Mouse (Mus musculus): ENCODE measurements at regions not wholly inside any gene's neighbourhood (a gene's known extent, or its start where the extent isn't known, plus 50 kb on each side); places are given as distances from the start of the nearest gene placed in this dataset.

DNA sequence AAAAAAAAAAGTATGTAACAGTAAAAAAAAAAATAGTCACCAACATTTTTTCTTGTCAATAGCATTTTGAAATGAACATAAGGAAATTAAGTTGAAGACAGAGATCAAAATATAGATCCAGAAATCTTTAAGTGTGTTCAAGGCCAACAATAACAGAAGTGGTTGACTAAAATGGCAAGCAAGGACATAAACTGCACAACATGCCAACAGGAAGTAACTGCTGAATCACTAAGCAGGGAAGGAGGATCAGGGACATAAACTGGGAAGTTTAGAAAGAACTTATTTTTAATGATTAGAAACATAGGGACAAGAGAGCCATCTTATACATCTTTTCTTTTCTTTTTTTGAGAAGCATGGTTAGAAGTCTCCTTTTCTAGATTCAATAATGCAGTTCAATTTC is 318.8 kb downstream of the Tex13c3 start:
- TF ChIP-seq GATA1 (IDR thresholded peaks at IDR 0.05; ENCODE audit: borderline replicate concordance, low read length): no peak
- TF ChIP-seq FLI1 (IDR thresholded peaks at IDR 0.05; ENCODE audit: low read length): no peak

All from megakaryocyte, embryonic 14.5 days (primary cell).